Mouse (Mus musculus) left cerebral cortex, postnatal 25 days (tissue): ENCODE measurements around the gene Itm2b. TPM values are rescaled to one million over a fixed set of nuclear protein-coding genes. Genes with fewer than 3 reads are reported as not detected.
A peak's percentile ranks its signal among the peaks of the same experiment; 100 is the strongest.

Source experiments
- DNase-seq, 2 experiments: peaks; one replicate each; pipeline ENCODE4 v3.0.0; 2022; ENCODE audit warnings: low spot score in 2 of 2, mixed read lengths in 1 of 2
- intact Hi-C: fragments of 180-260 bp; cut with DNase I; formaldehyde crosslinking; loops from one replicate; pipeline ENCODE4 v1.15.1; 2025
- total RNA-seq, 2 experiments: library from RNA; stranded (reverse); gene quantifications; 2 replicates each; pipeline ENCODE4 v1.2.3; 2021

Gene Itm2b
- total RNA-seq, 2 experiments from 2014 or later: 746 to 815 TPM

GRCm38 (mm10) chr14:73398367-73398996, 13.4 kb upstream of the Itm2b start:
- intact Hi-C loops: no loop called here
- DNase-seq: no peak

GRCm38 (mm10) chr14:73395750-73396149, 10.7 kb upstream of the Itm2b start:
- DNase-seq: no peak
- intact Hi-C loops: no loop called here

- DNase-seq: no peak
- intact Hi-C loops: no loop called here
Observed at GRCm38 (mm10) chr14:73394263-73395006, 9.3 kb upstream of the Itm2b start.

GRCm38 (mm10) chr14:73391457-73391856, 6.4 kb upstream of the Itm2b start:
- no peak for DNase-seq
- intact Hi-C loops: no loop called here

- intact Hi-C loops: no loop called here
- DNase-seq: no peak
Observed at GRCm38 (mm10) chr14:73390196-73390595, 5.1 kb upstream of the Itm2b start.

GRCm38 (mm10) chr14:73389059-73389458, 4.0 kb upstream of the Itm2b start:
- intact Hi-C loops: loop anchor here (5.0 kb wide), 1 partner anchor 62 kb away; the partner anchor contains the start of gene Rb1
- no peak for DNase-seq

- intact Hi-C loops: loop anchor here (5.0 kb wide), 1 partner anchor 61 kb away; the partner anchor contains the start of gene Rb1
- DNase-seq: no peak
Observed at GRCm38 (mm10) chr14:73388546-73388945, 3.5 kb upstream of the Itm2b start.

- peak in 1 of 2 experiments; percentile 66 for DNase-seq
- intact Hi-C loops: loop anchor here (5.0 kb wide), 1 partner anchor 59 kb away; the partner anchor contains the start of gene Rb1
Observed at GRCm38 (mm10) chr14:73386493-73386892, 1.4 kb upstream of the Itm2b start.

- intact Hi-C loops: loop anchor here (1.0 to 5.0 kb wide), 2 partner anchors 59 to 88 kb away; partner anchors contain the start of gene Rb1
- no peak for DNase-seq
Observed at GRCm38 (mm10) chr14:73385720-73386374, 758 bp upstream of the Itm2b start.

GRCm38 (mm10) chr14:73384546-73384912, 560 bp downstream of the Itm2b start:
- intact Hi-C loops: no loop called here

GRCm38 (mm10) chr14:73383746-73384145, 1.3 kb downstream of the Itm2b start:
- intact Hi-C loops: no loop called here
- no peak for DNase-seq

More at GRCm38 (mm10) chr14:73384546-73384912, 560 bp downstream of the Itm2b start:
- no peak for DNase-seq

- intact Hi-C loops: no loop called here
Observed at GRCm38 (mm10) chr14:73382699-73383098, 2.4 kb downstream of the Itm2b start.

GRCm38 (mm10) chr14:73381559-73381958, 3.5 kb downstream of the Itm2b start:
- no peak for DNase-seq
- intact Hi-C loops: no loop called here

More at GRCm38 (mm10) chr14:73382699-73383098, 2.4 kb downstream of the Itm2b start:
- DNase-seq: peak; percentile 81 to 92

- intact Hi-C loops: no loop called here
- DNase-seq: no peak
Observed at GRCm38 (mm10) chr14:73377804-73378203, 7.3 kb downstream of the Itm2b start.

- no peak for DNase-seq
- intact Hi-C loops: no loop called here
Observed at GRCm38 (mm10) chr14:73376920-73377319, 8.2 kb downstream of the Itm2b start.

- intact Hi-C loops: no loop called here
- no peak for DNase-seq
Observed at GRCm38 (mm10) chr14:73375903-73376302, 9.2 kb downstream of the Itm2b start.

GRCm38 (mm10) chr14:73375445-73375844, 9.6 kb downstream of the Itm2b start:
- intact Hi-C loops: no loop called here
- DNase-seq: no peak

GRCm38 (mm10) chr14:73374315-73374890, 10.7 kb downstream of the Itm2b start:
- intact Hi-C loops: no loop called here
- DNase-seq: no peak

GRCm38 (mm10) chr14:73373606-73374005, 11.5 kb downstream of the Itm2b start:
- intact Hi-C loops: no loop called here
- DNase-seq: no peak

- intact Hi-C loops: no loop called here
- no peak for DNase-seq
Observed at GRCm38 (mm10) chr14:73372990-73373389, 12.1 kb downstream of the Itm2b start.
